Comparison of ENCODE assay signal across 11 mouse cellular contexts in genomic region chr6:17110564-17111100, GRCm38 (mm10). TPM values are rescaled to one million over a fixed set of nuclear protein-coding genes. Genes with fewer than 3 reads are reported as not detected.
DNase-seq lines count a peak whose midpoint lies in the region; ATAC-seq lines count a peak whose summit lies in the region.
"Had no signal": no experiment of that assay in that cellular context is flagged by ENCODE, and none has a peak within 500 bp of the region (broad histone marks: within the 10 kb centered on the region; RNA-seq: fewer than 3 reads in every experiment).

No protein-coding gene starts in this region.

- no peak overlapping the region for H3K4me3 ChIP-seq in heart, embryonic 12.5 days
- no peak overlapping the region for H3K4me3 ChIP-seq in embryonic facial prominence, embryonic 14.5 days (ENCODE audit: low read depth, low read length)
- H3K4me3 ChIP-seq: limb, embryonic 15.5 days had no signal

- no peaks in the 10 kb centered on the region for H3K9me3 ChIP-seq in heart, embryonic 12.5 days (replicated peaks)
- no peaks in the 10 kb centered on the region for H3K9me3 ChIP-seq in embryonic facial prominence, embryonic 14.5 days (ENCODE audit: control insufficient read depth, low read length)
- H3K9me3 ChIP-seq: limb, embryonic 15.5 days had no signal

- peak; percentile 52 for DNase-seq in heart, adult 8-10 months (ENCODE audit: low spot score)
- peak; percentile 70 for DNase-seq in NIH3T3 (ENCODE audit: low read depth)
- peak; percentile 52 for DNase-seq in embryonic facial prominence, embryonic 14.5 days (ENCODE audit: low spot score)
- DNase-seq in lung, adult 18-20 months = peak; percentile 56 to 68
- DNase-seq in right cerebral cortex, adult 18-20 months = no peak
- no peak for DNase-seq in natural killer cell, adult 2 months (ENCODE audit: low spot score in 2 of 2)
- DNase-seq: right cerebral cortex, postnatal 25 days; thymus, postnatal 4 days had no signal

- peaks cover 5% of the 10 kb centered on the region; the same call in 1 of the 2 replicates for H3K4me1 ChIP-seq in heart, embryonic 12.5 days (replicated peaks)
- H3K4me1 ChIP-seq in embryonic facial prominence, embryonic 14.5 days (ENCODE audit: control insufficient read depth, insufficient read depth, low read length) = no peaks in the 10 kb centered on the region

- WGBS in heart, embryonic 12.5 days = 58% methylated on average over 6 of the region's 6 CpGs
- WGBS in embryonic facial prominence, embryonic 14.5 days = 57% methylated on average over 6 of the region's 6 CpGs

- ATAC-seq in heart, embryonic 12.5 days (ENCODE audit: insufficient number of reproducible peaks, low FRiP score) = no peak
- ATAC-seq in embryonic facial prominence, embryonic 14.5 days (ENCODE audit: low read depth) = 0 out of 2 replicates have a peak, but pooled peaks have one; percentile 44

- H3K4me2 ChIP-seq in heart, embryonic 12.5 days = no peak overlapping the region
- no peak overlapping the region for H3K4me2 ChIP-seq in embryonic facial prominence, embryonic 14.5 days (ENCODE audit: low read depth, low read length)
- H3K4me2 ChIP-seq: limb, embryonic 15.5 days had no signal

- no peak overlapping the region for H3K9ac ChIP-seq in heart, embryonic 12.5 days
- no peak overlapping the region for H3K9ac ChIP-seq in embryonic facial prominence, embryonic 14.5 days (ENCODE audit: low read depth, low read length)
- H3K9ac ChIP-seq: limb, embryonic 15.5 days had no signal

- H3K27ac ChIP-seq in heart, embryonic 12.5 days (ENCODE audit: poor library complexity, severe bottlenecking) = no peak overlapping the region
- no peak overlapping the region for H3K27ac ChIP-seq in embryonic facial prominence, embryonic 14.5 days (replicated peaks; ENCODE audit: low read depth, low read length)
- H3K27ac ChIP-seq: limb, embryonic 15.5 days had no signal

- no peaks in the 10 kb centered on the region for H3K36me3 ChIP-seq in heart, embryonic 12.5 days
- H3K36me3 ChIP-seq in embryonic facial prominence, embryonic 14.5 days (ENCODE audit: control insufficient read depth, insufficient read depth, low read length) = no peaks in the 10 kb centered on the region
- H3K36me3 ChIP-seq: limb, embryonic 15.5 days had no signal

- no peaks in the 10 kb centered on the region for H3K27me3 ChIP-seq in heart, embryonic 12.5 days (replicated peaks)
- no peaks in the 10 kb centered on the region for H3K27me3 ChIP-seq in embryonic facial prominence, embryonic 14.5 days (replicated peaks; ENCODE audit: control insufficient read depth, insufficient read depth, low read length)
- H3K27me3 ChIP-seq: limb, embryonic 15.5 days had no signal

RNA-seq across cellular contexts. Expression of gene Tes, which starts 45.7 kb away (rescaled TPM):
- total RNA-seq in heart, adult 8-10 months (2022) = 1 to 10 TPM; 2.2 to 3.0 (median 2.6) TPM
- 10.2 and 13.6 TPM in 2 replicates for polyA plus RNA-seq in heart, embryonic 12.5 days (2016; fragmentation: Nextera tagmentation; extraction: Ambion mirVana)
- 36.0 and 48.0 TPM in 2 replicates for polyA plus RNA-seq in embryonic facial prominence, embryonic 14.5 days (2014; fragmentation: Nextera tagmentation; extraction: Ambion mirVana)
- total RNA-seq: MEL had no signal

Comparison
In these comparisons a context has a peak if more than half of its experiments do, and no peak if none do; other contexts are left out.
1. DNase-seq: peak in heart, adult 8-10 months (single experiment), NIH3T3 (single experiment), embryonic facial prominence, embryonic 14.5 days (single experiment) and lung, adult 18-20 months (2 of 2); none in right cerebral cortex, adult 18-20 months (single experiment) and natural killer cell, adult 2 months (0 of 2).